Mouse (Mus musculus): ENCODE measurements around the gene Kcnc2.

Kcnc2 gene

GRCm38 (mm10) chr10:112394399-112394970, 123.6 kb downstream of the Kcnc2 start:
- no peak for DNase-seq (ENCODE audit: low read depth, low spot score)

GRCm38 (mm10) chr10:112397194-112397593, 126.3 kb downstream of the Kcnc2 start:
- peak; percentile 23 for DNase-seq (ENCODE audit: low read depth, low spot score)

- DNase-seq (ENCODE audit: low read depth, low spot score), result no peak
Measured at GRCm38 (mm10) chr10:112400591-112401404, 129.9 kb downstream of the Kcnc2 start.

DNA sequence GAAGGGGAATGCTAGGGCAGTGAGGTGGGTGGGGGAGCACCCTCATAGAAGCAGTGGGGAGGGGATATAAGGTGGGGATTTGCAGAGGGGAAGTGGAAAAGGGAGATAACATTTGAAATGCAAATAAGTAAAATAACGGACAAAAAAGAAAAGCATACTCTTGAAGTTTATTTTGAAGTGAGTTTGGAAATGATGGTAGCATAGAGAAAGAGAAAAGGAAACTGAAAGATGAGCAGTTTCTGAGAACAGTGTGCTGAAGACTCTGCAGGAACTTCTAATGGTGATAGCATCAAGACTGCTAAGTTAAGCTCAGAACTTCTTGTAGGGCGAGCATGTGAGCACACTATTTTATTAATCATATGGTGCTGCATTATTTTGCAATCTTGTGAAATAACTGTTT, 138.6 kb downstream of the Kcnc2 start:
- no peak for DNase-seq (ENCODE audit: low read depth, low spot score)

DNA sequence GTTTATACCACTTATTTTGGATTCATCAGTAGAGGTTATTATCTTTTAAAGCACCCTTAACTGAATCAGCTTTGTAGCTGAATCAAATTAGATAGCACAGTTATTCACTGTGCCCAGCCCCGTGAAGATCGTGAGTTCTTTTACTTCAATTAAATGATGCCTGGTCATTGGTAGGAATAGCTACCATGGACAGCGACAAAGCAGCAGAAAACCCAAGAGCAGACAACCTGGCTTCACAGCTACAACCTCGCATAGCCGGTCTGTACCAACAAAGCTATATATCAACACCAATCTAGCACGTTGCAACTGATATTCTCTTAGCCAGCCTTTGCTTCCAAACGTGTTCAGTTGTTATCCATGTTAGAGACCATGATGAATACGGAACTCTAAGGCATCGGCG, 152.4 kb downstream of the Kcnc2 start:
- DNase-seq (ENCODE audit: low read depth, low spot score), result peak; percentile 8

- no peak for DNase-seq (ENCODE audit: low read depth, low spot score)
Measured at GRCm38 (mm10) chr10:112436950-112437349, 166.0 kb downstream of the Kcnc2 start.

- no peak for DNase-seq (ENCODE audit: low read depth, low spot score)
Measured at GRCm38 (mm10) chr10:112444640-112445039, 173.7 kb downstream of the Kcnc2 start.

- DNase-seq (ENCODE audit: low read depth, low spot score), result peak; percentile 4
Measured at GRCm38 (mm10) chr10:112450910-112451309, 180.0 kb downstream of the Kcnc2 start.

GRCm38 (mm10) chr10:112468689-112469384, 197.9 kb downstream of the Kcnc2 start:
- no peak for DNase-seq (ENCODE audit: low read depth, low spot score)

- DNase-seq (ENCODE audit: low read depth, low spot score), result no peak
Measured at GRCm38 (mm10) chr10:112474122-112474810, 203.3 kb downstream of the Kcnc2 start.

DNA sequence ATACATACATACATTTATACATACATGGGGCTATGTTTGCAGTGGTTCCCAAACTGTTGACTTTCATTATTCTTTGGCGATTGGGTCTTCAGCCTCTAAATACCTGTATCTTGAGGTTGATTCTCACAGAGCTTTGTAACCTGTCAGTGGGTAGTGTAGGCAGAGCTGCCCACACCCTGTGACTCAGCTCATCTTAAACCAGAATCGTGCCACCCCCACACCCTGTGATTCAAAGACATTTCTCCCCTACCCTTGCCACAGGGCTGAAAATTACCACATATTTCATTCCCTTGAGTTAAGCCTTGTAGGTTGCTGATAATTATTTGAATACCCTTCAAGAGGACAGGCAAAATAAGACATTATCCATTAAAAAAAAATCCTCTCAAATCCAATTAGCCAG, 210.5 kb downstream of the Kcnc2 start:
- no peak for DNase-seq (ENCODE audit: low read depth, low spot score)

DNA sequence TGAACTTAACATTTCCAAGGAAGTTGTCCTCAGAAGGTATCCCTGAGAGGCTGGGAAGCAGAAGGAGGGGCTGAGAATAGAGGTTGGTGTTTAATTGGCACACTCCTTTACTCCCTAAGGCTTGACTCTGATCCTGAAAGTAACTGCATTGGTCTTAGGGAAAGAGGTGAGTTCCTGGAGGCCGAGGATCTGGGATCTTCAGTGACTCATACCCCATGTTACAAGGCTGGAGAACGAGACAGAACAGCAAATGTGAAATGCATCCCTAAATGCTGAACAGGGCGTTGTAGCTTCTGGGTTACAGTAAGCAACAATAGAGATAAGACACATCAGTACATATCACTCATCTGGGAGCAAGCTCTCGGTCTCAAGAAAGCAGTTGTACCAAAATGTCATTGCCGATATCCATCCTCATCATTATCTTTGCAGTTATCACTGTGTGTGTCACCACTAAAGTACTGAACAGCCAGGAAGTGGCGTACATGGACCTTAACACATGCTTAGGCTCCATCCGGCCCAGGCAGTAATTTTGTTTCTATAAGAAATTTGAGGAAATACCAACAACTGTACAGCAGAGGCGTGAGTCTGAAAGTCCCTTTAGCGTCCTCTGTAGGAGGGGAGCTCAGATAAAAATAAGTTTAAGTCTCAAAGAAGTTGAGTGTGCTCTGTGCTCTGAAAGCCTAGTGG, 211.1 kb downstream of the Kcnc2 start:
- no peak for DNase-seq (ENCODE audit: low read depth, low spot score)

DNA sequence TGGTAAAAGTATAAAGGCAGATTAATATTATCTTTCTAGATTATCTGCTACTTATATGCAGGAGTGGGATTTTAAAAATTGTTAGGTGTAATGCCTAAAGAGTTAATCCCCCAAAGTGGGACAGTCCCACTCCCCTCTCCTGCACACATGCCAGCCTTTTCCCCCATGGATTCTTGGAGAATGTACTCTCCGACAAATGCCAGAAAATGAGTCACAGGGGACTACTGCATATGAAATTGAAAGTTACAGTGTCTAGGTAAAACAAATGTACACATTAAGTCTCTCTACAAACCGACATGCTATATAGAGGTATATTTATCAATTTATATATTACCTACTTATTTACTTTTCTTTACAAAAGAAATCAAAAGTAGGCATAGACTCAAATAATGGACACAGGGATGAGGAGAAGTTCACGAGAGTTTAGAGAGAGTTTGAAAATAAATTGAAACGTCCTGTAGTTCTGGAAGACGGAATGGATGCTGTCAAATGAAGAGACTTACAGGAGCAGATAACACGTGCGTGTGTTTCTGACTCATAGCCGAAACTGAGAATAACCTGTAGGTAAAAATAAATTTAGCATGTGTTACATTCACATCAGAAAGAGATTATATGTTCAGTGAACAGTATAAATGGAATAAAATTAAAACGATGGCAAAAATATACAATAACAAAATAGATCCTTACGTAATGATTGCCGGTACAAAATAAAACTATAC, 213.6 kb downstream of the Kcnc2 start:
- DNase-seq (ENCODE audit: low read depth, low spot score), result no peak

DNA sequence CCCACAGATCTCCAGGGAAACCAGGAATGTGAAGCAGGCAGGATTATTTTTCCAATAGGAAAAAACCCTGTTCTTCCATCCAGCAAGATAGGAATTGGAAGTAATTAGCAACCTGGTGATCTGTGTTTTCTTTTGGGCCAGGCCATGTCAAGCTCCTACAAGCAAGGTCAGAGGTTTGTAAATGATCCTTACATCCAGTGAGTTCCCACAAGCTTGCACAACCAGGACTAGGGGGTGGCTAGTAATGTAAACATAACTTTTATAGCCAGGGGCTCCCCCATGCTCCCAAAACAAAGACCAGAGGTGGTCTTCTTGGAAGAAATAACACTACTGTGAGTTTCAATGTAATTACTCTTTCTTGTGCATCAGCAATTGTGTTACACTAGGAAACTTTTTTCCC, 214.9 kb downstream of the Kcnc2 start:
- DNase-seq (ENCODE audit: low read depth, low spot score), result no peak

GRCm38 (mm10) chr10:112488751-112489150, 217.8 kb downstream of the Kcnc2 start:
- no peak for DNase-seq (ENCODE audit: low read depth, low spot score)
